Mouse (Mus musculus) kidney, embryonic 14.5 days (tissue): ENCODE results near the gene Kcnq1. TPM values are rescaled to one million over a fixed set of nuclear protein-coding genes. Genes with fewer than 3 reads are reported as not detected.

ENCODE experiments used
- ATAC-seq: fragments of 200-750 bp; cut with Nextera tagmentation; 2 replicates; pipeline ENCODE4 v1.8.0; 2017; ENCODE audit warnings: moderate number of reproducible peaks, mild to moderate bottlenecking, moderate TSS enrichment, moderate library complexity; ENCODE audit not compliant: low FRiP score, low TSS enrichment
- H3K27ac ChIP-seq: fragments of 300-500 bp; sonication (generic); 2 replicates; pipeline ENCODE4 v1.5.1; 2014; ENCODE audit warnings: low read depth, mild to moderate bottlenecking, low read length, moderate library complexity, mixed read lengths
- H3K27me3 ChIP-seq: fragments of 300-500 bp; sonication (generic); 2 replicates; pipeline ENCODE4 v1.6.1; 2014; ENCODE audit warnings: mild to moderate bottlenecking, low read length; ENCODE audit not compliant: control insufficient read depth, insufficient read depth
- H3K36me3 ChIP-seq: fragments of 300-500 bp; sonication (generic); 2 replicates; pipeline ENCODE4 v1.6.1; 2014; ENCODE audit warnings: low read length, mixed read lengths; ENCODE audit not compliant: control insufficient read depth, insufficient read depth
- H3K4me1 ChIP-seq: fragments of 300-500 bp; sonication (generic); 2 replicates; pipeline ENCODE4 v1.6.1; 2014; ENCODE audit warnings: low read length, mixed read lengths; ENCODE audit not compliant: control insufficient read depth, insufficient read depth
- H3K4me2 ChIP-seq: fragments of 300-500 bp; sonication (generic); replicated peaks from 2 replicates; pipeline ENCODE4 v1.6.1; 2014; ENCODE audit warnings: low read depth, mild to moderate bottlenecking, low read length
- H3K4me3 ChIP-seq: fragments of 300-500 bp; sonication (generic); 2 replicates; pipeline ENCODE4 v1.5.1; 2014; ENCODE audit warnings: mild to moderate bottlenecking, low read length
- H3K9ac ChIP-seq: fragments of 300-500 bp; sonication (generic); 2 replicates; pipeline ENCODE4 v1.6.1; 2014; ENCODE audit warnings: low read depth, mild to moderate bottlenecking, low read length, moderate library complexity
- H3K9me3 ChIP-seq: fragments of 300-500 bp; sonication (generic); 2 replicates; pipeline ENCODE4 v1.6.1; 2016; ENCODE audit warnings: low read length; ENCODE audit not compliant: control insufficient read depth
- WGBS: fragments of 180-500 bp; shearing (Covaris S2); extraction: QIAGEN DNeasy Blood & Tissue Kit; methylation state at CpG from one replicate; pipeline ENCODE4 v1.1.7; 2014; 5-methylcytosine and 5-hydroxymethylcytosine counted together
- polyA plus RNA-seq: library from polyadenylated mRNA; unstranded; fragments of >200 nt; fragmentation: Nextera tagmentation; extraction: Ambion mirVana; gene quantifications from 2 replicates; pipeline ENCODE4 v1.2.1, GENCODE M21; 2014

Kcnq1 gene
- polyA plus RNA-seq, 1 experiment from 2014 or later, result 5.4 TPM

GRCm38 (mm10) chr7:143462516-143462915, 356.4 kb downstream of the Kcnq1 start:
- Histone ChIP-seq H3K9me3 (peaks cover 31% of the 10 kb centered on the region), H3K4me3 (no peak overlapping the region), H3K4me2 (no peak overlapping the region), H3K4me1 (0 out of 2 replicates have a peak, but pooled peaks cover 7% of the 10 kb centered on the region), H3K36me3 (no peaks in the 10 kb centered on the region), H3K9ac (no peak overlapping the region), H3K27ac (no peak overlapping the region), H3K27me3 (no peaks in the 10 kb centered on the region)
- WGBS, result 88% methylated on average over 5 of the region's 5 CpGs
- no peak for ATAC-seq

- WGBS, result 39% methylated on average over 11 of the region's 11 CpGs
- H3K9ac ChIP-seq, result no peak overlapping the region
- H3K4me1 ChIP-seq, result 0 out of 2 replicates have a peak, but pooled peaks cover 7% of the 10 kb centered on the region
- peak overlapping the region; percentile 75; the same call in 1 of the 2 replicates for H3K27ac ChIP-seq
- H3K27me3 ChIP-seq, result no peaks in the 10 kb centered on the region
- no peaks in the 10 kb centered on the region for H3K36me3 ChIP-seq
- no peak overlapping the region for H3K4me2 ChIP-seq
- H3K4me3 ChIP-seq, result no peak overlapping the region
- ATAC-seq, result no peak
- H3K9me3 ChIP-seq, result peaks cover 29% of the 10 kb centered on the region
These were observed 357.8 kb downstream of the Kcnq1 start for GRCm38 (mm10) chr7:143463865-143464415.

GRCm38 (mm10) chr7:143464811-143465560, 358.8 kb downstream of the Kcnq1 start:
- peak overlapping the region; percentile 46; the same call in 1 of the 2 replicates for H3K9ac ChIP-seq
- peak; percentile 28 for ATAC-seq
- H3K9me3 ChIP-seq, result peaks cover 19% of the 10 kb centered on the region
- peak overlapping the region; percentile 23 for H3K4me3 ChIP-seq
- no peaks in the 10 kb centered on the region for H3K36me3 ChIP-seq
- H3K27me3 ChIP-seq, result no peaks in the 10 kb centered on the region
- WGBS, result 21% methylated on average over 48 of the region's 56 CpGs
- H3K4me1 ChIP-seq, result 0 out of 2 replicates have a peak, but pooled peaks cover 7% of the 10 kb centered on the region
- peak overlapping the region; percentile 75 for H3K27ac ChIP-seq
- peak overlapping the region; percentile 55 for H3K4me2 ChIP-seq

- Histone ChIP-seq H3K27ac (no peak overlapping the region), H3K4me1 (0 out of 2 replicates have a peak, but pooled peaks cover 7% of the 10 kb centered on the region)
These were observed 360.0 kb downstream of the Kcnq1 start for GRCm38 (mm10) chr7:143466099-143466677.

GRCm38 (mm10) chr7:143467714-143468113, 361.6 kb downstream of the Kcnq1 start:
- no peak for ATAC-seq
- 11% methylated on average over 6 of the region's 6 CpGs for WGBS
- no peak overlapping the region for H3K4me2 ChIP-seq
- H3K4me1 ChIP-seq, result 0 out of 2 replicates have a peak, but pooled peaks cover 3% of the 10 kb centered on the region
- H3K27ac ChIP-seq, result no peak overlapping the region
- H3K9me3 ChIP-seq, result no peaks in the 10 kb centered on the region
- no peak overlapping the region for H3K4me3 ChIP-seq
- no peak overlapping the region for H3K9ac ChIP-seq
- H3K36me3 ChIP-seq, result no peaks in the 10 kb centered on the region
- no peaks in the 10 kb centered on the region for H3K27me3 ChIP-seq

More at GRCm38 (mm10) chr7:143466099-143466677, 360.0 kb downstream of the Kcnq1 start:
- Histone ChIP-seq H3K4me2 (no peak overlapping the region), H3K36me3 (no peaks in the 10 kb centered on the region), H3K9me3 (peaks cover 7% of the 10 kb centered on the region), H3K27me3 (no peaks in the 10 kb centered on the region), H3K4me3 (no peak overlapping the region), H3K9ac (no peak overlapping the region)
- ATAC-seq, result peak; percentile 40
- WGBS, result 38% methylated on average over 14 of the region's 14 CpGs

GRCm38 (mm10) chr7:143469946-143470345, 363.8 kb downstream of the Kcnq1 start:
- ATAC-seq, result no peak; the same call in 1 of the 2 replicates

GRCm38 (mm10) chr7:143473347-143474101, 367.4 kb downstream of the Kcnq1 start, which contains the start of gene Slc22a18:
Slc22a18 (plus strand) TSS chr7:143473736.
- no peak within 1 kb of the TSS for H3K27ac ChIP-seq
- H3K4me3 ChIP-seq, result peak within 1 kb of the TSS; percentile 18; the same call in 1 of the 2 replicates
- no peaks in the 10 kb centered on the region for H3K27me3 ChIP-seq
- WGBS, result 35% methylated on average over 4 of the region's 4 CpGs
- no peaks in the 10 kb centered on the region for H3K4me1 ChIP-seq
- ATAC-seq, result no peak
- H3K36me3 ChIP-seq, result no peaks in the 10 kb centered on the region
- H3K9ac ChIP-seq, result peak within 1 kb of the TSS; percentile 40
- peak within 1 kb of the TSS; percentile 10; the same call in 1 of the 2 replicates for H3K4me2 ChIP-seq
- H3K9me3 ChIP-seq, result no peaks in the 10 kb centered on the region

More at GRCm38 (mm10) chr7:143469946-143470345, 363.8 kb downstream of the Kcnq1 start:
- no peak overlapping the region for H3K27ac ChIP-seq
- H3K9ac ChIP-seq, result no peak overlapping the region
- no peaks in the 10 kb centered on the region for H3K4me1 ChIP-seq
- H3K36me3 ChIP-seq, result no peaks in the 10 kb centered on the region
- H3K9me3 ChIP-seq, result no peaks in the 10 kb centered on the region
- H3K27me3 ChIP-seq, result no peaks in the 10 kb centered on the region
- H3K4me3 ChIP-seq, result no peak overlapping the region
- H3K4me2 ChIP-seq, result no peak overlapping the region
- 13% methylated on average over 8 of the region's 8 CpGs for WGBS

GRCm38 (mm10) chr7:143474811-143475210, 368.6 kb downstream of the Kcnq1 start:
- Histone ChIP-seq H3K27me3 (no peaks in the 10 kb centered on the region), H3K9me3 (no peaks in the 10 kb centered on the region), H3K4me1 (no peaks in the 10 kb centered on the region), H3K4me2 (no peak overlapping the region), H3K27ac (no peak overlapping the region), H3K36me3 (no peaks in the 10 kb centered on the region), H3K9ac (no peak overlapping the region), H3K4me3 (no peak overlapping the region)
- no peak for ATAC-seq
- WGBS, result 29% methylated on average over 10 of the region's 10 CpGs
